Mouse (Mus musculus) heart, adult 2 months (tissue): ENCODE data around the gene Galns.

Experiments used
- CTCF ChIP-seq: fragments of 200-600 bp; IDR thresholded peaks from 2 replicates; pipeline ENCODE4 v1.8.1; 2022; ENCODE audit warnings: antibody characterized with exemption, mild to moderate bottlenecking, moderate library complexity
- EP300 ChIP-seq: fragments of 200-500 bp; IDR thresholded peaks from 2 replicates; pipeline ENCODE4 v1.6.1; 2011; ENCODE audit warnings: low read depth, low read length, control low read depth; ENCODE audit not compliant: insufficient read depth
- POLR2A ChIP-seq: fragments of 200-500 bp; IDR thresholded peaks from 2 replicates; pipeline ENCODE4 v1.6.1; 2011; ENCODE audit warnings: mild to moderate bottlenecking, low read depth, low read length, control low read depth; ENCODE audit not compliant: insufficient read depth

- TF ChIP-seq POLR2A (no peak), EP300 (no peak), CTCF (no peak)
These were observed 25.8 kb downstream of the Galns start for GRCm38 (mm10) chr8:122585411-122585891.
